Mouse (Mus musculus): Measurements from ENCODE around the gene Jmjd7. TPM values are rescaled to one million over a fixed set of nuclear protein-coding genes. Genes with fewer than 3 reads are reported as not detected.

Gene Jmjd7
- polyA plus RNA-seq (2016; fragmentation: Nextera tagmentation; extraction: Ambion mirVana), result 21.1 and 24.3 TPM in 2 replicates

DNA sequence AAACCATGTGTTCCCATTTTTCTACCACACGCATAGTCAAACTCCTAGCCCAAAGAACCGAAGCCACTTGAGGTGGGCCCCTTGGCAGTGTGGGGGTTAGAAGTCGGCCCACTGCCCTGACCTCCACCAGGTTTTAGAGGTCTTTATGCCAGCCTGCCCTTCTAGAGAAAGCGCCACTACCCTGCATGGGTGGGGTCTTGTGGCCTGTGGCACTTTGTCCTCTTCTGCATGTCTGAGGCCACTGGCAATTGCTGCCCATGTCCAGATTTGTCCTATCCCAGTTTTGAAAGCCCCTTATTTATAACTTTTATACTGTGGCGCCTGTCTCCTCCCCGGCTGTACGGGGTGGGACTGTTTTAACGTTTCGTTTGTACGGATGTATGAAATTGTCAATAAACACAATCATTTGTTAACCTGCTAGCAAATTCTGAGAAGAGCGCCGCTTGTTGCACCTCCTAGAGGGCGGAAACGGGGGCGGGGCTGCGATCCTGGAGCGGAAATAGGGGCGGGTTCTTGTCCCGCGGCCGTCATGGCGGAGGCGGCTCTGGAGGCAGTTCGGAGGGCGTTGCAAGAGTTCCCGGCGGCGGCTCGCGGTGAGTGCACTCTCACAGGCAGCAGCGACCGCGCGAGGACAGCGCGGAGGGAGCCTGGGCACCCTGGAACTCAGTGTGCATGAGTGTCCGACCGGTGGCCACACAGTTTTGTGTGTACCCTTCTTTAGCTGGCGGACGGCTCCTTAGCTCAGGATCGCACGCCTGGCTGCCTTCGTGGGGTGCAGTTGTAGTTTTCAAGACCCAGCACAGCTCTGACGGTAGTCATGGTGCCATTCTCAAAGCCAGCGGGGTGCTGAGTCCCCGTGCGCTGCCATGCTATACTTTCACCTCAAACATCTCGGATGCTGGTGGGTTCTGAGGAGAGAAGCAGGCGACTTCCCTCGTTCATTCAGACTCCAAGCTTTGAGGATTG lies at the start of gene Jmjd7, which contains the start of gene Gm28042:
Gene Jmjd7 (plus strand): TSS at position 500 of the 966 bp plus-strand sequence.
Gene Gm28042 (plus strand): TSS at position 510 of the 966 bp plus-strand sequence.
- Histone ChIP-seq H3K4me2 (peak within 1 kb of the TSS; percentile 68), H3K4me1 (replicated peaks) (peaks cover 12% of the 10 kb centered on the region), H3K4me3 (replicated peaks) (peak within 1 kb of the TSS; percentile 78), H3K9ac (replicated peaks) (peak within 1 kb of the TSS; percentile 85), H3K36me3 (peaks cover 56% of the 10 kb centered on the region), H3K27me3 (no peaks in the 10 kb centered on the region), H3K27ac (peak within 1 kb of the TSS; percentile 94), H3K9me3 (no peaks in the 10 kb centered on the region)
- 6% methylated on average over 50 of the region's 50 CpGs for WGBS
- ATAC-seq (ENCODE audit: insufficient number of reproducible peaks, insufficient read depth, low FRiP score, low TSS enrichment, low read depth), result peak; percentile 74; the same call in 1 of the 2 replicates

GRCm38 (mm10) chr2:119980343-119980986 lies 46.8 kb upstream of the Jmjd7 start:
- Histone ChIP-seq H3K27ac (no peak overlapping the region), H3K4me3 (replicated peaks) (no peak overlapping the region), H3K36me3 (peaks cover 4% of the 10 kb centered on the region; the same call in 1 of the 2 replicates), H3K9me3 (no peaks in the 10 kb centered on the region), H3K27me3 (no peaks in the 10 kb centered on the region), H3K4me1 (replicated peaks) (peaks cover 10% of the 10 kb centered on the region; the same call in 1 of the 2 replicates), H3K9ac (replicated peaks) (no peak overlapping the region), H3K4me2 (no peak overlapping the region)
- whole genome bisulfite sequencing, result 48% methylated on average over 7 of the region's 7 CpGs
- no peak for ATAC-seq (ENCODE audit: insufficient number of reproducible peaks, insufficient read depth, low FRiP score, low TSS enrichment, low read depth)

- Histone ChIP-seq H3K4me3 (replicated peaks) (no peak overlapping the region), H3K36me3 (peaks cover 5% of the 10 kb centered on the region; the same call in 1 of the 2 replicates), H3K4me2 (no peak overlapping the region), H3K9ac (replicated peaks) (no peak overlapping the region), H3K27ac (peak overlapping the region; percentile 13; the same call in 1 of the 2 replicates), H3K27me3 (no peaks in the 10 kb centered on the region), H3K4me1 (replicated peaks) (peaks cover 10% of the 10 kb centered on the region; the same call in 1 of the 2 replicates), H3K9me3 (no peaks in the 10 kb centered on the region)
- ATAC-seq (ENCODE audit: insufficient number of reproducible peaks, insufficient read depth, low FRiP score, low TSS enrichment, low read depth), result no peak
- 52% methylated on average over 2 of the region's 2 CpGs for WGBS
Observed at GRCm38 (mm10) chr2:119981631-119982030, 45.7 kb upstream of the Jmjd7 start.

- no peaks in the 10 kb centered on the region for H3K9me3 ChIP-seq
- no peak overlapping the region for H3K9ac ChIP-seq (replicated peaks)
- H3K27ac ChIP-seq, result no peak overlapping the region
- no peak for ATAC-seq (ENCODE audit: insufficient number of reproducible peaks, insufficient read depth, low FRiP score, low TSS enrichment, low read depth)
- WGBS, result 71% methylated on average over 8 of the region's 8 CpGs
- peaks cover 10% of the 10 kb centered on the region for H3K36me3 ChIP-seq
- no peak overlapping the region for H3K4me2 ChIP-seq
- no peaks in the 10 kb centered on the region for H3K27me3 ChIP-seq
- no peak overlapping the region for H3K4me3 ChIP-seq (replicated peaks)
- peaks cover 7% of the 10 kb centered on the region; the same call in 1 of the 2 replicates for H3K4me1 ChIP-seq (replicated peaks)
Observed at GRCm38 (mm10) chr2:119985871-119986270, 41.4 kb upstream of the Jmjd7 start.

DNA sequence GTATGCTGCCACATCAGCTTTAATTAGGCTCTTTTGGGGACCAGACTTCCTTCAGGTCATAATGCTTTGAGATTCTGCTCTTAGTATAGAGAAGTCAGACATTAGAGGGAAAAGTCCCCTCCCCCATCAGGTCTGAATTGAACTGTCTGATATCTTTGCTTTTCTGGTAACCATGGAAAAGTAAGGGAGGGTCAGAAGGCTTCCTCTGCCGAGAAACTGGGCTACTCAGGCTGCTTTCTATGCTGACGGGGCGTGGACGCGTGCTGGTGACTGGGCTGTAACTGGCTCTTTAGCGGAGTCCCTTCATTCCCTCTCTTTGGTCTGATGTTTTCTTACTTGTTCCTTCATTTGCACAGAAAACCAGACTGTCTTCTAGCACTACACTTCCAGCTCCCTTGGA lies 40.9 kb upstream of the Jmjd7 start:
- Histone ChIP-seq H3K4me1 (replicated peaks) (0 out of 2 replicates have a peak, but pooled peaks cover 3% of the 10 kb centered on the region), H3K27me3 (no peaks in the 10 kb centered on the region), H3K27ac (no peak overlapping the region), H3K4me3 (replicated peaks) (no peak overlapping the region), H3K36me3 (peaks cover 10% of the 10 kb centered on the region), H3K4me2 (no peak overlapping the region), H3K9ac (replicated peaks) (no peak overlapping the region), H3K9me3 (no peaks in the 10 kb centered on the region)
- WGBS, result 87% methylated on average over 6 of the region's 6 CpGs
- no peak for ATAC-seq (ENCODE audit: insufficient number of reproducible peaks, insufficient read depth, low FRiP score, low TSS enrichment, low read depth)

GRCm38 (mm10) chr2:119987441-119987840 lies 39.8 kb upstream of the Jmjd7 start:
- Histone ChIP-seq H3K9me3 (no peaks in the 10 kb centered on the region), H3K4me3 (replicated peaks) (no peak overlapping the region), H3K4me1 (replicated peaks) (no peaks in the 10 kb centered on the region), H3K4me2 (no peak overlapping the region), H3K27me3 (no peaks in the 10 kb centered on the region), H3K9ac (replicated peaks) (no peak overlapping the region), H3K27ac (no peak overlapping the region), H3K36me3 (peaks cover 10% of the 10 kb centered on the region)
- WGBS, result 97% methylated on average over 2 of the region's 2 CpGs
- no peak for ATAC-seq (ENCODE audit: insufficient number of reproducible peaks, insufficient read depth, low FRiP score, low TSS enrichment, low read depth)

- H3K27me3 ChIP-seq, result no peaks in the 10 kb centered on the region
- H3K4me2 ChIP-seq, result no peak overlapping the region
- no peak overlapping the region for H3K27ac ChIP-seq
- no peaks in the 10 kb centered on the region for H3K4me1 ChIP-seq (replicated peaks)
- no peaks in the 10 kb centered on the region for H3K9me3 ChIP-seq
- H3K9ac ChIP-seq (replicated peaks), result no peak overlapping the region
- 89% methylated on average over 4 of the region's 4 CpGs for WGBS
- ATAC-seq (ENCODE audit: insufficient number of reproducible peaks, insufficient read depth, low FRiP score, low TSS enrichment, low read depth), result no peak
- H3K36me3 ChIP-seq, result peaks cover 6% of the 10 kb centered on the region; the same call in 1 of the 2 replicates
- H3K4me3 ChIP-seq (replicated peaks), result no peak overlapping the region
Observed at GRCm38 (mm10) chr2:119988952-119989351, 38.3 kb upstream of the Jmjd7 start.

GRCm38 (mm10) chr2:119990881-119991280 lies 36.4 kb upstream of the Jmjd7 start:
- no peak overlapping the region for H3K9ac ChIP-seq (replicated peaks)
- 85% methylated on average over 6 of the region's 6 CpGs for WGBS
- no peaks in the 10 kb centered on the region for H3K27me3 ChIP-seq
- H3K4me3 ChIP-seq (replicated peaks), result no peak overlapping the region
- H3K36me3 ChIP-seq, result peaks cover 6% of the 10 kb centered on the region; the same call in 1 of the 2 replicates
- H3K4me2 ChIP-seq, result no peak overlapping the region
- H3K4me1 ChIP-seq (replicated peaks), result peaks cover 12% of the 10 kb centered on the region
- no peaks in the 10 kb centered on the region for H3K9me3 ChIP-seq
- H3K27ac ChIP-seq, result no peak overlapping the region
- no peak for ATAC-seq (ENCODE audit: insufficient number of reproducible peaks, insufficient read depth, low FRiP score, low TSS enrichment, low read depth)

DNA sequence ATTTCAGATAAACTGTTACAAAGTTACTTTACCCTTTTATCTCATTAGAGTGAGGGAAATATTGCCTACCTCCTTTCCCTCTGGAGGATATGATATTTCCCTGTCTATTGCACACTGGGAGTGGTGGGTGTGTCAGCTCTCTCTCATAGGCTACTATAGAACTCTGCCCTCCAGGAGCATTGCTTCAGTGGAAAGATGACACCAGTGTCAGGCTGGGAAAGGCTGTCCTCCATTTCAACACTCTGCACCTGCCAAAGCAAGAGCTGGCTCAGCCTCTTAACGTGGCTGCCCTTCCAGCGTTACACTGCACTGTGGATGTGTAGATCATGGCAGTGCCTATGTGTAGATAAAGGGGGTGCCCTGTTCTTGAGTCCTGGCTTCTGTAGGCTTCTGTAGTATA lies 34.9 kb upstream of the Jmjd7 start:
- H3K9me3 ChIP-seq, result no peaks in the 10 kb centered on the region
- H3K9ac ChIP-seq (replicated peaks), result no peak overlapping the region
- peaks cover 2% of the 10 kb centered on the region; the same call in 1 of the 2 replicates for H3K36me3 ChIP-seq
- no peak overlapping the region for H3K4me3 ChIP-seq (replicated peaks)
- WGBS, result 73% methylated on average over 2 of the region's 2 CpGs
- no peak overlapping the region for H3K4me2 ChIP-seq
- no peak overlapping the region for H3K27ac ChIP-seq
- peaks cover 23% of the 10 kb centered on the region for H3K4me1 ChIP-seq (replicated peaks)
- ATAC-seq (ENCODE audit: insufficient number of reproducible peaks, insufficient read depth, low FRiP score, low TSS enrichment, low read depth), result no peak
- no peaks in the 10 kb centered on the region for H3K27me3 ChIP-seq

DNA sequence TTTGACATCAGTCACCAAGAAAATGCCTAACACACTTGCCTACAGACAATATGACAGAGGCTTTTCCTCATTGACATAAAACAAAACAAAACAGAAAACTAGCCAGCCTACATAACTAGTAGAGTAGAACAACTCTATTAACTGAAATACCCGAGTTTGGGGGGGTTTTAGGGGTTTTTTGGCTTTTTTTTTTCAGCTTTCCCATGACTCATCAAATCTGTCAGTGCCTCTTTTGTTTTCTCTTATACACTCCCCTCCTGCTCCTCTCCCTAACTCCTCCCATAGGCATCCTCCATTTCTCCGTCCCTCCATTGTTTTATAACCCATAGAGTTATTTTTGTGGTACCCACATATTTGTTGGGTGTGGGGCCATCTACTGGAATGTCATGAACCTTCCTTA lies 33.8 kb upstream of the Jmjd7 start:
- Histone ChIP-seq H3K27me3 (no peaks in the 10 kb centered on the region), H3K9ac (replicated peaks) (no peak overlapping the region), H3K4me1 (replicated peaks) (peaks cover 23% of the 10 kb centered on the region), H3K36me3 (0 out of 2 replicates have a peak, but pooled peaks cover 2% of the 10 kb centered on the region), H3K9me3 (no peaks in the 10 kb centered on the region), H3K4me2 (no peak overlapping the region), H3K4me3 (replicated peaks) (no peak overlapping the region), H3K27ac (no peak overlapping the region)
- WGBS, result 64% methylated on average over 2 of the region's 2 CpGs
- ATAC-seq (ENCODE audit: insufficient number of reproducible peaks, insufficient read depth, low FRiP score, low TSS enrichment, low read depth), result no peak

GRCm38 (mm10) chr2:119994839-119995238 lies 32.4 kb upstream of the Jmjd7 start:
- H3K9ac ChIP-seq (replicated peaks), result no peak overlapping the region

More at GRCm38 (mm10) chr2:119994839-119995238, 32.4 kb upstream of the Jmjd7 start:
- no peaks in the 10 kb centered on the region for H3K9me3 ChIP-seq
- no peak overlapping the region for H3K4me3 ChIP-seq (replicated peaks)
- 91% methylated on average over 6 of the region's 6 CpGs for WGBS
- peaks cover 13% of the 10 kb centered on the region for H3K36me3 ChIP-seq
- peak overlapping the region; percentile 92 for H3K27ac ChIP-seq
- no peak for ATAC-seq (ENCODE audit: insufficient number of reproducible peaks, insufficient read depth, low FRiP score, low TSS enrichment, low read depth)
- H3K4me1 ChIP-seq (replicated peaks), result peaks cover 23% of the 10 kb centered on the region
- H3K4me2 ChIP-seq, result no peak overlapping the region
- H3K27me3 ChIP-seq, result no peaks in the 10 kb centered on the region

Data from limb, embryonic 12.5 days (tissue).